Mouse (Mus musculus): ENCODE measurements around the gene Stambp.

Gene Stambp

GRCm38 (mm10) chr6:83568901-83569862 lies 3.3 kb downstream of the Stambp start:
- no peak for DNase-seq (ENCODE audit: low spot score)

- DNase-seq (ENCODE audit: low spot score) = no peak
Observed at GRCm38 (mm10) chr6:83555972-83556371, 16.6 kb downstream of the Stambp start.

GRCm38 (mm10) chr6:83548346-83548745 lies 24.2 kb downstream of the Stambp start:
- no peak for DNase-seq (ENCODE audit: low spot score)

- no peak for DNase-seq (ENCODE audit: low spot score)
Observed at GRCm38 (mm10) chr6:83545778-83546177, 26.8 kb downstream of the Stambp start.

- DNase-seq (ENCODE audit: low spot score) = no peak
Observed at GRCm38 (mm10) chr6:83541756-83542456, 30.6 kb downstream of the Stambp start.

- DNase-seq (ENCODE audit: low spot score) = no peak
Observed at GRCm38 (mm10) chr6:83540017-83540416, 32.5 kb downstream of the Stambp start.

GRCm38 (mm10) chr6:83536795-83537059 lies 35.8 kb downstream of the Stambp start:
- DNase-seq (ENCODE audit: low spot score) = no peak

- no peak for DNase-seq (ENCODE audit: low spot score)
Observed at GRCm38 (mm10) chr6:83536028-83536794, 36.3 kb downstream of the Stambp start, which contains the start of gene Actg2. Actg2 (minus strand) TSS chr6:83536265.

GRCm38 (mm10) chr6:83532608-83533007 lies 39.9 kb downstream of the Stambp start:
- DNase-seq (ENCODE audit: low spot score) = no peak

GRCm38 (mm10) chr6:83523194-83523593 lies 49.3 kb downstream of the Stambp start:
- no peak for DNase-seq (ENCODE audit: low spot score)

GRCm38 (mm10) chr6:83521784-83522183 lies 50.7 kb downstream of the Stambp start:
- no peak for DNase-seq (ENCODE audit: low spot score)

GRCm38 (mm10) chr6:83518637-83519036 lies 53.9 kb downstream of the Stambp start:
- DNase-seq (ENCODE audit: low spot score) = no peak

- DNase-seq (ENCODE audit: low spot score) = no peak
Observed at GRCm38 (mm10) chr6:83515172-83515571, 57.4 kb downstream of the Stambp start.

GRCm38 (mm10) chr6:83512495-83512894 lies 60.0 kb downstream of the Stambp start:
- DNase-seq (ENCODE audit: low spot score) = peak; percentile 21

- no peak for DNase-seq (ENCODE audit: low spot score)
Observed at GRCm38 (mm10) chr6:83510210-83510609, 62.3 kb downstream of the Stambp start.

- DNase-seq (ENCODE audit: low spot score) = no peak
Observed at GRCm38 (mm10) chr6:83509442-83509841, 63.1 kb downstream of the Stambp start.

GRCm38 (mm10) chr6:83507168-83507546 lies 65.4 kb downstream of the Stambp start:
- no peak for DNase-seq (ENCODE audit: low spot score)

GRCm38 (mm10) chr6:83506258-83507167 lies 66.0 kb downstream of the Stambp start, which contains the start of gene Dguok:
Dguok (minus strand) TSS chr6:83506969.
- peak; percentile 67 for DNase-seq (ENCODE audit: low spot score)

- DNase-seq (ENCODE audit: low spot score) = no peak
Observed at GRCm38 (mm10) chr6:83505554-83505953, 67.0 kb downstream of the Stambp start.

- no peak for DNase-seq (ENCODE audit: low spot score)
Observed at GRCm38 (mm10) chr6:83503361-83503760, 69.2 kb downstream of the Stambp start.

GRCm38 (mm10) chr6:83502656-83503055 lies 69.9 kb downstream of the Stambp start:
- DNase-seq (ENCODE audit: low spot score) = no peak

Measured in ovary, postnatal 10 days (tissue).